Mouse (Mus musculus): ENCODE results near the gene Asxl1.

Gene Asxl1

GRCm38 (mm10) chr2:153345454-153346220 lies at the start of gene Asxl1:
Gene Asxl1, plus strand, starts transcription at chr2:153345829.
- peak; percentile 91 for DNase-seq (ENCODE audit: low spot score)

- no peak for DNase-seq (ENCODE audit: low spot score)
Observed at GRCm38 (mm10) chr2:153297771-153298170, 47.9 kb upstream of the Asxl1 start.

DNA sequence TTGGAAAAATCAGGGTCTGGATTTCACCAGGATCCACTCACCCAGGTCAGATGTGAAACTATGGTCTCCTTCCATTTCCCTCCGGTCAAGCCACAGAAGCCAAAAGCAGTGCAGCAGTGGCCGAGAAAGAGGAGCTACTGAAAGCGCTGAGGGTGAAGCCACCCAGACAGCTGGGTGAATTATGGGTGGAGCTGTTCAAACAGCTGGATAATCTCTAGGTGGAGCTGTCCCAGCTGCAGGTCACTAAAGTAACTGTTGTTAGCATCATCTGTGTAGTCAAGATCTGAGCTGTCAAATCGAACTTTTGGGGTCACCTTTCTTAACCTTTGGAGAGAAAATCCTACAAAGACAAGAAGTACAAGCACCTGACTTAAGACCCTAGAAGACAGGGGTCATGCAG lies 47.2 kb upstream of the Asxl1 start:
- no peak for DNase-seq (ENCODE audit: low spot score)

- no peak for DNase-seq (ENCODE audit: low spot score)
Observed at GRCm38 (mm10) chr2:153298863-153299262, 46.8 kb upstream of the Asxl1 start.

DNA sequence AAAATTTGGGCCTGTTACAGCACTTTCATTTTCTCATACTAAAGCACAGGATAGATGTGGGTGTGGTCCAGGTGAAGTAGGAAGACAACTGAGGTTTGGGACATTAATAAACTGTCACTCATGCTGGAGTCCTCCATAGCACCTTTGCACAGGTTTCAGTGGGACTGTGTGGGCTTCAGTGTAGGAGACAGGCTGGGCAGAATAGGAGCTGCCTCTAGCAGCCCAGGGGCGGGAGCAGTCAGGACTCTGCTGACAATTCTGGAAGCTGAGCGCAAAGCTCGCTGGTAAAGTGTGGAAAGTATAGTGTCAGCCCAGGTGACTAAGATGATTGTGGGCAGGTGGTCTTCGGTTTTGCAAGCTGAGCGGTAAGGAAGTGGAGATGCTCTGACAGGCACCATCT lies 44.5 kb upstream of the Asxl1 start:
- DNase-seq (ENCODE audit: low spot score), result no peak

DNA sequence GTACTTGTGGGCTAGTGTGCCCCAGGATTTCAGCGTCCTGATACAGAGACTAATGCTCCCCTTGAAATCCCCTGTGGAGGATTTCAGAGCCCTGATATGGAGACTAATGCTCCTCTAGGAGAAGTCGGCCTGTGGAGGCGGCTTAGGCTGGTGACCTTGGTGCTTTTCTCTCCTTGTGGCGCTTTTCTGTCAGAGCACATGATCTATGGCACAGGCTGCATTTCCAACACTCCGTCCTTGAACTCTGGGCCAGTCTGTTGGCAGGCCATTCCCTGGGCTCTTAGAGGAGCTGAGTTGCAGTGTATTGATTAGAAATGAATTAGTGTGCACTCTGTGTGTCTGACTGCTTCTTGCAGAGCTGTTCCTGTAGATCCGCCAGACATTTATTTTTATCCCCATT lies 40.4 kb upstream of the Asxl1 start:
- DNase-seq (ENCODE audit: low spot score), result no peak

GRCm38 (mm10) chr2:153308586-153308985 lies 37.0 kb upstream of the Asxl1 start:
- DNase-seq (ENCODE audit: low spot score), result no peak

- DNase-seq (ENCODE audit: low spot score), result no peak
Observed at GRCm38 (mm10) chr2:153309106-153309505, 36.5 kb upstream of the Asxl1 start.

GRCm38 (mm10) chr2:153310228-153310627 lies 35.4 kb upstream of the Asxl1 start:
- no peak for DNase-seq (ENCODE audit: low spot score)

DNA sequence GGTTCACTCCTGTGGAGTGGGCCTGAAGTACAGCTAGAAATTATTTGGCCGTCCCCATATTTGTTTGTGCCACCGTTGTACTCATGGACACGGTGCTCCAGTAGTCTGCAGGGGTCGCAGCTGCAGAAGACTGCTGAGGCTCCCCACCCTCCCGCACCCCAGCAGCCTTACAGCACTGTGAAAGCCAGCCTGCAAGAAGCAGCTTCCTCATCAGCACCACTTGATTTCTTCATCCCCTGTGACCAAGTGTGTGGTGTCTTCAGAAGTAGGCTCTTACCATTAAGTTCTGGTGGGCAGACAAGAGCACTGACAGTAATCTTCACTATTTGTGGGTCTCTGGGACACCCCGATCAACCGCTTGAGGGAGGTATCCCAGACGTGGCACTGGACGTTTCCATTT lies 32.7 kb upstream of the Asxl1 start:
- no peak for DNase-seq (ENCODE audit: low spot score)

- DNase-seq (ENCODE audit: low spot score), result no peak
Observed at GRCm38 (mm10) chr2:153318408-153318807, 27.2 kb upstream of the Asxl1 start.

- no peak for DNase-seq (ENCODE audit: low spot score)
Observed at GRCm38 (mm10) chr2:153319036-153319643, 26.5 kb upstream of the Asxl1 start.

GRCm38 (mm10) chr2:153325706-153326376 lies 19.8 kb upstream of the Asxl1 start:
- no peak for DNase-seq (ENCODE audit: low spot score)

DNA sequence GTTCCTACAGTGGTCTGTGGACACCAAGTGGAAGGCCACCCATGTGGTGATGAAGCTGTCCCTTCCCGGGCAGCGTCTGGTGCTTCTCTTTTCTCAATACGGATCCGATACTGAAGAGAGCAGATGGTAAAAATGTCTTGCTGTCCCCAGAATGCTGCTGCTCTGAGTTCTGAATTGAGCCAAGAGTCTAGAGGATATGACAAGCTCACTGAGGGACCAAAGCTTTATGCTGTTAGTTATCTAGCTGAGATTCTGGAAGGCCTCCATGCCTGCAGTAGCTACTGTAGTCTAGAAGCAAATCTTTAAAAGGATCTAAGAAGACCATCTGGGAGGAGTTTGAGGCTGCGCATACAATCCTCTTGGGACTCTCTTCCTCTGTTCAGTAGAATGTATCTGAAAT lies 13.4 kb upstream of the Asxl1 start:
- DNase-seq (ENCODE audit: low spot score), result no peak

DNA sequence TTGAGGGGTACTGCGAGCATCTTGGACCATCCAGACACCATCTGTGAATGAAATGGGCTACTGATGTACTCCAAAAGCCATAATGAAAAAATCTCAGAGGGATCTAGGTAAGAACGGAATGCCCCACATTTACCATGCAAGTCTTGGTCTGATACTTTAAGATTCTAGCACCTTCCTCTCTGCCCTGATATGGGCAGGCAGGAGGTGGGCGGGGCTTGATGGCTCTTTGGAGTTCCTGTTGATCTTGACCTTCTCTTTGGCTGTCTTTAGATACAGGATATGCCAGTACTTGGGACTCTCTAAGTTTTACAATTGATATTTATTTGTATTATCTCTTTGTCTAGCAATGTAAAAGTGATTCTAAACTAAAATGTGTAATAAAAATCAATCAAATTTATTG lies 12.6 kb upstream of the Asxl1 start:
- DNase-seq (ENCODE audit: low spot score), result no peak

GRCm38 (mm10) chr2:153333822-153334232 lies 11.8 kb upstream of the Asxl1 start:
- DNase-seq (ENCODE audit: low spot score), result no peak

DNA sequence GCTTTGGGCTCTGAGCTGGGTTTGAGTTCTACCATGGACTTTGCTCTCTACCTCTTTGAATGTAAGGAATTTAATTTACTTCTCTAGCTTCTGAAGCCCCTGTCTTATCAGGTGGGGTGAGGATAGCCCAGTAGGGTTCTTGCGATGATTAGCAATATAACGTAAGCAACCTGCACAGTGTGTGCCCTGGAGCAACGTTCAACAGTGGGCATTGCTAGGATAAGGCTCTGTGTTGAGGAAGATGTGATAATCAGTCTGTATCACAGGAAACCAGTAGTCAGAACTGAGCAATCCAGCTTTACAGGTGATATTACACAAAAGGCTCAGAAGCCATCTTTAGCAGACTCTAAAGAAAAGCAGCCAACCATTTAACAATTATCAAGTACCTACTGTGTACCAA lies 11.3 kb upstream of the Asxl1 start:
- no peak for DNase-seq (ENCODE audit: low spot score)

DNA sequence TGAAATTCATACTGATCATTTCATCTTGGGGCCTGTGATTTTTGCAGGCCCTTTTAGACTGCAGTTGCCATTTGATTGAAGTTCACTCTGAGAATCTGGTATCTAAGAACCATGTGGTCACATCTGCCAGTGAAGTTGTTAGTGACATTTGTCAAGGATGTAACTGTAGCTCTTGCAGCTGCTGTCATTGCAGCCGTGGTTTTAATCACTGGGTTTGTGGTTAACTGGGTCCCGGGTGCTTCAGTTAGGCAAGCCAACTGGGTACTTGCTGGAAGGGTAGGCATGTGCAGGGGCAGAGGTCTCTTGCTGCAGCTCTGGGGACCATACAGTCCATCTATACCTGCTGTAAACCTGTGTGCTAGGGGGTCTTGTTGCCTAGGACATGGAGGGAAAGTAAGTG lies 9.5 kb upstream of the Asxl1 start:
- no peak for DNase-seq (ENCODE audit: low spot score)

- no peak for DNase-seq (ENCODE audit: low spot score)
Observed at GRCm38 (mm10) chr2:153338361-153339350, 7.0 kb upstream of the Asxl1 start.

- no peak for DNase-seq (ENCODE audit: low spot score)
Observed at GRCm38 (mm10) chr2:153342166-153342565, 3.5 kb upstream of the Asxl1 start.

- DNase-seq (ENCODE audit: low spot score), result no peak
Observed at GRCm38 (mm10) chr2:153342602-153343001, 3.0 kb upstream of the Asxl1 start.

DNA sequence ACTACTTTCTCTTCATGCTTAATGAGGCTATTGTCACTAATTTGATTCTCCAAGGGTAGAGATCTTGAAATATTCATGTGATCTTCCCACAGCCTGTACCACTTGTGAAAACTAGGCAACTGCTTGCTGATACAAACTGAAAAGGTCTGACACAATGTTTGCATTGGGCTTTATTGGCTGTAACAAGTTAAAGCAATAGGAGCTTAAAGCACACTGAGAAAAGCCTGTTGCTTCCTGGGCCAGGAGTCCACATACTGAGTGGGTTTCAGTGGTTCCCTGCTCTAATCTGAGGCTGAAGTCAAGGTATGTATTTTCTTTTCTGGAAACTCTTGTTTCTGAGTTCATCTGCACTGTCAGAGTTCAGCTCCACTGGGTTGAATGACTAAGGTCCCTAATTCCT lies 2.4 kb upstream of the Asxl1 start:
- DNase-seq (ENCODE audit: low spot score), result no peak
